Mouse (Mus musculus) MEL (cell line): ENCODE measurements around the gene Sim2. TPM values are rescaled to one million over a fixed set of nuclear protein-coding genes. Genes with fewer than 3 reads are reported as not detected.

Source experiments
- DNase-seq: peaks from one replicate; pipeline ENCODE4 v3.0.0; 2011; ENCODE audit warnings: low read depth, low spot score
- H3K27ac ChIP-seq: 2 replicates; pipeline ENCODE4 v1.5.1; 2012; ENCODE audit warnings: low read depth, mild to moderate bottlenecking, control low read depth, low read length, moderate library complexity; ENCODE audit not compliant: control insufficient read depth
- H3K27me3 ChIP-seq, 2 experiments: fragments of 150-350 bp in 1 of 2; sonication (generic) in 1 of 2; 2 replicates each; pipeline ENCODE4 v1.6.1; 2012; ENCODE audit warnings: low read length in 2 of 2, mild to moderate bottlenecking in 2 of 2, improper control_type of control experiment in 1 of 2, moderate library complexity in 1 of 2; ENCODE audit not compliant: insufficient read depth in 2 of 2, control insufficient read depth in 1 of 2
- H3K36me3 ChIP-seq, 2 experiments: 2 replicates each; pipeline ENCODE4 v1.6.1; 2012 to 2014; ENCODE audit warnings: low read length in 2 of 2, improper control_type of control experiment in 1 of 2, inconsistent platforms in 1 of 2, mild to moderate bottlenecking in 1 of 2; ENCODE audit not compliant: insufficient read depth in 2 of 2, control insufficient read depth in 1 of 2
- H3K4me1 ChIP-seq, 2 experiments: fragments of 150-350 bp in 1 of 2; sonication (generic) in 1 of 2; 2 replicates each; pipeline ENCODE4 v1.6.1; 2012; ENCODE audit warnings: low read length in 2 of 2, improper control_type of control experiment in 1 of 2, mild to moderate bottlenecking in 1 of 2; ENCODE audit not compliant: insufficient read depth in 2 of 2, control insufficient read depth in 1 of 2
- H3K4me3 ChIP-seq, 2 experiments: fragments of 150-350 bp in 1 of 2; sonication (generic) in 1 of 2; 2 replicates each; pipeline ENCODE4 v1.5.1; 2012; ENCODE audit warnings: low read depth in 2 of 2, low read length in 2 of 2, mild to moderate bottlenecking in 2 of 2, moderate library complexity in 2 of 2, control low read depth in 1 of 2, improper control_type of control experiment in 1 of 2; ENCODE audit not compliant: control insufficient read depth in 1 of 2, insufficient read depth in 1 of 2
- H3K79me2 ChIP-seq: 2 replicates; pipeline ENCODE4 v1.6.1; 2012; ENCODE audit warnings: mild to moderate bottlenecking, low read length, moderate library complexity; ENCODE audit not compliant: control insufficient read depth, poor library complexity, insufficient read depth
- H3K9ac ChIP-seq: 2 replicates; pipeline ENCODE4 v1.6.1; 2012; ENCODE audit warnings: low read depth, mild to moderate bottlenecking, control low read depth, low read length, moderate library complexity; ENCODE audit not compliant: control insufficient read depth, poor library complexity, severe bottlenecking
- H3K9me3 ChIP-seq: fragments of 150-350 bp; sonication (generic); replicated peaks from 2 replicates; pipeline ENCODE4 v1.6.1; 2012; ENCODE audit warnings: mild to moderate bottlenecking, low read length, improper control_type of control experiment, moderate library complexity; ENCODE audit not compliant: insufficient read depth
- CHD2 ChIP-seq: IDR thresholded peaks from 2 replicates; pipeline ENCODE4 v1.6.1; 2011; ENCODE audit warnings: low read length, improper control_type of control experiment
- CTCF ChIP-seq, 3 experiments: IDR thresholded peaks in 2 of 3; conservative IDR thresholded peaks in 1 of 3; 2 replicates each; pipeline ENCODE4 v1.5.1; 2011 to 2012; ENCODE audit warnings: low read length in 3 of 3, low read depth in 2 of 3, mild to moderate bottlenecking in 2 of 3, improper control_type of control experiment in 1 of 3, inconsistent platforms in 1 of 3, mixed read lengths in 1 of 3, moderate library complexity in 1 of 3; ENCODE audit not compliant: control insufficient read depth in 1 of 3, insufficient read depth in 1 of 3, poor library complexity in 1 of 3, severe bottlenecking in 1 of 3
- EP300 ChIP-seq, 2 experiments: IDR thresholded peaks; 2 replicates each; pipeline ENCODE4 v1.6.1; 2011; ENCODE audit warnings: improper control_type of control experiment in 2 of 2, low read length in 2 of 2, low read depth in 1 of 2, mild to moderate bottlenecking in 1 of 2
- ETS1 ChIP-seq: IDR thresholded peaks from 2 replicates; pipeline ENCODE4 v1.6.1; 2012; ENCODE audit warnings: low read depth, mild to moderate bottlenecking, inconsistent platforms, low read length, improper control_type of control experiment, moderate library complexity
- GABPA ChIP-seq: IDR thresholded peaks from 2 replicates; pipeline ENCODE4 v1.6.1; 2012; ENCODE audit warnings: low read depth, mild to moderate bottlenecking, inconsistent platforms, low read length, improper control_type of control experiment, moderate library complexity
- GATA1 ChIP-seq: IDR thresholded peaks from 2 replicates; pipeline ENCODE4 v1.6.1; 2011; ENCODE audit warnings: low read depth, low read length, improper control_type of control experiment
- KAT2A ChIP-seq: conservative IDR thresholded peaks from 2 replicates; pipeline ENCODE4 v1.6.1; 2012; ENCODE audit warnings: low read depth, low read length, improper control_type of control experiment, inconsistent platforms
- MAFK ChIP-seq: IDR thresholded peaks from 2 replicates; pipeline ENCODE4 v1.6.1; 2011; ENCODE audit warnings: low read depth, mild to moderate bottlenecking, low read length, improper control_type of control experiment, borderline replicate concordance
- MEF2A ChIP-seq: IDR thresholded peaks from 2 replicates; pipeline ENCODE4 v1.6.1; 2014; ENCODE audit warnings: low read depth, mild to moderate bottlenecking, inconsistent platforms, low read length, improper control_type of control experiment; ENCODE audit not compliant: poor library complexity, insufficient replicate concordance, severe bottlenecking; ENCODE audit errors: extremely low read depth
- MYC ChIP-seq: IDR thresholded peaks from 2 replicates; pipeline ENCODE4 v1.6.1; 2011; ENCODE audit warnings: low read depth, mild to moderate bottlenecking, low read length, improper control_type of control experiment, moderate library complexity
- NRF1 ChIP-seq: IDR thresholded peaks from 2 replicates; pipeline ENCODE4 v1.6.1; 2014; ENCODE audit warnings: low read depth, mild to moderate bottlenecking, inconsistent platforms, low read length, improper control_type of control experiment, moderate library complexity; ENCODE audit not compliant: poor library complexity, insufficient read depth, severe bottlenecking
- POLR2A ChIP-seq, 2 experiments: IDR thresholded peaks; 2 replicates each; pipeline ENCODE4 v1.6.1; 2011 to 2012; ENCODE audit warnings: low read length in 2 of 2, mild to moderate bottlenecking in 2 of 2, control low read depth in 1 of 2, improper control_type of control experiment in 1 of 2, low read depth in 1 of 2, moderate library complexity in 1 of 2; ENCODE audit not compliant: control insufficient read depth in 1 of 2, insufficient read depth in 1 of 2, poor library complexity in 1 of 2
- RCOR1 ChIP-seq: IDR thresholded peaks from 2 replicates; pipeline ENCODE4 v1.6.1; 2012; ENCODE audit warnings: low read depth, mild to moderate bottlenecking, inconsistent platforms, low read length, improper control_type of control experiment
- SMC3 ChIP-seq: IDR thresholded peaks from 2 replicates; pipeline ENCODE4 v1.6.1; 2011; ENCODE audit warnings: low read depth, low read length, improper control_type of control experiment
- ZC3H11A ChIP-seq: IDR thresholded peaks from 2 replicates; pipeline ENCODE4 v1.6.1; 2012; ENCODE audit warnings: low read depth, mild to moderate bottlenecking, inconsistent platforms, low read length, improper control_type of control experiment
- ZKSCAN1 ChIP-seq: IDR thresholded peaks from 2 replicates; pipeline ENCODE4 v1.6.1; 2012; ENCODE audit warnings: low read depth, mild to moderate bottlenecking, inconsistent platforms, low read length, improper control_type of control experiment, moderate library complexity
- ZNF384 ChIP-seq: IDR thresholded peaks from 2 replicates; pipeline ENCODE4 v1.6.1; 2012; ENCODE audit warnings: low read depth, mild to moderate bottlenecking, inconsistent platforms, low read length, improper control_type of control experiment
- polyA plus RNA-seq, 2 experiments: library from polyadenylated mRNA; stranded (reverse) in 1 of 2; unstranded in 1 of 2; fragments of >175 nt in 1 of 2; fragments of >200 nt in 1 of 2; gene quantifications; 2 replicates each; pipeline versions ENCODE4 v1.2.1 to v1.2.4; 2012; ENCODE audit warnings: low replicate concordance in 2 of 2, low read depth in 1 of 2; ENCODE audit not compliant: insufficient read length in 2 of 2, insufficient read depth in 1 of 2, missing spikeins in 1 of 2
- total RNA-seq: library from RNA; depleted of rRNA; stranded (reverse); fragments of 300-350 nt; gene quantifications from 2 replicates; pipeline ENCODE4 v1.2.3, GENCODE M21; 2012

Gene Sim2
- total and polyA plus RNA-seq, 3 experiments: not detected

DNA sequence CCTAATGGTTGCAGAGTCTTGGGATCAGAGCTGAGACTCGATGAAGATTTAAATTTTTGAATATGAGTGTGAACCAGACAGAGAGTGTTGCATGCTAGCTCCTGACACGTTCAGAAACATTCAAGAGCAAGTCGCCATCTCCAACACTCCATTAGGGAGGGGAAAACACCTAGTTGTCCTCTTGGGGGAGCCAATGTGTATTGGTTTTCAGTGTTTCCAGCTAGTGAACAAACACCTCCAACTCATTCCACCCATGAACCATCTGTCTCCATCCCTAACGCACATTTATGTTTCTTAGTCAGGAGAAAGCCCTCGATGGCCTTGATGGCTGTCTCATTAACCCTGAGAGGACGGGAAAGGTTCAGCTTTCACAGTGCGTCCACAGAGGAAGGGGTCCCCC, 39.7 kb upstream of the Sim2 start:
- Histone ChIP-seq H3K9ac (no peak overlapping the region), H3K27ac (no peak overlapping the region), H3K79me2 (no peaks in the 10 kb centered on the region), H3K9me3 (no peaks in the 10 kb centered on the region), H3K4me3 (no peak overlapping the region), H3K36me3 (peaks cover 0 to 25% of the 10 kb centered on the region in 2 experiments; a peak in 2 of 4 replicates), H3K4me1 (peaks cover 12 to 39% of the 10 kb centered on the region in 2 experiments), H3K27me3 (no peaks in the 10 kb centered on the region)
- DNase-seq: no peak
- TF ChIP-seq ZC3H11A (no peak), CTCF (IDR thresholded peaks at IDR 0.05 in 2 of 3, conservative IDR thresholded peaks at IDR 0.05 in 1 of 3; ENCODE audit: control insufficient read depth in 1 of 3, insufficient read depth in 1 of 3, low read depth in 2 of 3, low read length in 3 of 3, poor library complexity in 1 of 3, severe bottlenecking in 1 of 3) (peak in 1 of 3 experiments; percentile 11; a peak in 1 of 6 replicates), ZKSCAN1 (no peak)
- TF ChIP-seq, all 39 proteins: peak for 1

DNA sequence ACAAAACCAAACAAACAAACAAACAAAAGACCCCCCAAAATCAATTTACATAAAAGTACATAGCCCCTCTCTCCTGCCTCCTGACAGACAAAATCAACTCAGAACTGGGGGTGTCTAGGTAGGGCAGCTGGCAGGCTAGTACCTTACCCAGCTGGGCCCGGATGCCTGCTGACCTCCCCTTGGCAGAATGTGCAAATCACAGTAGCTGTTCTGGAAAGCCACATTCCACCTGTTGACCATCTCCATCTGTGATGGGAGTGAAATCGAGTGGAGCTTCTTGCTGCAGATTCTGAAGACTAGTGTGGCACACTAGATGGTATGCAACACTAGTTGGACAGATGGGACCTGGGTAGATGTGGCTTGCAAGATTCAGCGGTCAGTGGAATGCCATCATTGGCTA, 34.4 kb upstream of the Sim2 start:
- no peaks in the 10 kb centered on the region for H3K36me3 ChIP-seq
- no peak for DNase-seq
- peaks cover 0 to 3% of the 10 kb centered on the region in 2 experiments; a peak in 1 of 4 replicates for H3K4me1 ChIP-seq
- H3K9me3 ChIP-seq: no peaks in the 10 kb centered on the region
- H3K4me3 ChIP-seq: no peak overlapping the region
- no peaks in the 10 kb centered on the region for H3K27me3 ChIP-seq
- H3K9ac ChIP-seq: no peak overlapping the region
- TF ChIP-seq ZNF384: no peak
- TF ChIP-seq POLR2A (IDR thresholded peaks at IDR 0.05; ENCODE audit: control insufficient read depth in 1 of 2, insufficient read depth in 1 of 2, low read depth in 1 of 2, low read length in 2 of 2, poor library complexity in 1 of 2): no peak
- no peak for TF ChIP-seq RCOR1
- no peak for TF ChIP-seq CTCF (IDR thresholded peaks at IDR 0.05 in 2 of 3, conservative IDR thresholded peaks at IDR 0.05 in 1 of 3; ENCODE audit: control insufficient read depth in 1 of 3, insufficient read depth in 1 of 3, low read depth in 2 of 3, low read length in 3 of 3, poor library complexity in 1 of 3, severe bottlenecking in 1 of 3)
- no peak for TF ChIP-seq EP300 (IDR thresholded peaks at IDR 0.05; ENCODE audit: low read depth in 1 of 2, low read length in 2 of 2)
- no peak overlapping the region for H3K27ac ChIP-seq
- no peaks in the 10 kb centered on the region for H3K79me2 ChIP-seq

GRCm38 (mm10) chr16:94055176-94055575, 29.6 kb upstream of the Sim2 start:
- no peak for TF ChIP-seq NRF1
- TF ChIP-seq ZKSCAN1: no peak
- no peak for TF ChIP-seq CHD2
- no peak for TF ChIP-seq GATA1
- no peak for TF ChIP-seq KAT2A
- TF ChIP-seq MEF2A: no peak
- no peak for TF ChIP-seq MAFK
- TF ChIP-seq ETS1: no peak
- no peak for TF ChIP-seq GABPA
- no peak for TF ChIP-seq MYC
- no peak for TF ChIP-seq SMC3
- DNase-seq: no peak
- Histone ChIP-seq H3K4me1 (no peaks in the 10 kb centered on the region), H3K9ac (no peak overlapping the region), H3K27me3 (no peaks in the 10 kb centered on the region), H3K79me2 (no peaks in the 10 kb centered on the region), H3K27ac (no peak overlapping the region), H3K36me3 (no peaks in the 10 kb centered on the region), H3K4me3 (no peak overlapping the region), H3K9me3 (no peaks in the 10 kb centered on the region)
